Mouse (Mus musculus): ENCODE data around the gene 9230112D13Rik. TPM values are rescaled to one million over a fixed set of nuclear protein-coding genes. Genes with fewer than 3 reads are reported as not detected.

9230112D13Rik gene
- total RNA-seq, 2 experiments from 2014 or later = not detected

GRCm38 (mm10) chr14:34544001-34544400, 21.4 kb upstream of the 9230112D13Rik start:
- no peak for DNase-seq
- intact Hi-C loops (cut with DNase I; ENCODE audit: low total_unique reads) = loop anchor here (10.0 kb wide), 1 partner anchor 89 kb away; no protein-coding TSS in a partner anchor

- intact Hi-C loops (cut with DNase I; ENCODE audit: low total_unique reads) = loop anchor here (10.0 kb wide), 1 partner anchor 89 kb away; no protein-coding TSS in a partner anchor
- DNase-seq = no peak
These were observed 21.0 kb upstream of the 9230112D13Rik start for GRCm38 (mm10) chr14:34543596-34543995.

- DNase-seq = no peak
- intact Hi-C loops (cut with DNase I; ENCODE audit: low total_unique reads) = loop anchor here (10.0 kb wide), 1 partner anchor 87 kb away; no protein-coding TSS in a partner anchor
These were observed 19.3 kb upstream of the 9230112D13Rik start for GRCm38 (mm10) chr14:34541896-34542295.

GRCm38 (mm10) chr14:34540685-34541162, 18.1 kb upstream of the 9230112D13Rik start:
- peak; percentile 59 for DNase-seq
- intact Hi-C loops (cut with DNase I; ENCODE audit: low total_unique reads) = loop anchor here (10.0 kb wide), 1 partner anchor 86 kb away; no protein-coding TSS in a partner anchor

GRCm38 (mm10) chr14:34535883-34536282, 13.3 kb upstream of the 9230112D13Rik start:
- no peak for DNase-seq
- intact Hi-C loops (cut with DNase I; ENCODE audit: low total_unique reads) = no loop called here

GRCm38 (mm10) chr14:34533537-34533936, 10.9 kb upstream of the 9230112D13Rik start:
- peak; percentile 33 for DNase-seq

GRCm38 (mm10) chr14:34532536-34532935, 9.9 kb upstream of the 9230112D13Rik start:
- intact Hi-C loops (cut with DNase I; ENCODE audit: low total_unique reads) = no loop called here
- no peak for DNase-seq

More at GRCm38 (mm10) chr14:34533537-34533936, 10.9 kb upstream of the 9230112D13Rik start:
- intact Hi-C loops (cut with DNase I; ENCODE audit: low total_unique reads) = no loop called here

- intact Hi-C loops (cut with DNase I; ENCODE audit: low total_unique reads) = no loop called here
These were observed 6.2 kb upstream of the 9230112D13Rik start for GRCm38 (mm10) chr14:34528804-34529203.

GRCm38 (mm10) chr14:34517959-34518544, 4.5 kb downstream of the 9230112D13Rik start:
- intact Hi-C loops (cut with DNase I; ENCODE audit: low total_unique reads) = no loop called here
- no peak for DNase-seq

More at GRCm38 (mm10) chr14:34528804-34529203, 6.2 kb upstream of the 9230112D13Rik start:
- no peak for DNase-seq

GRCm38 (mm10) chr14:34516960-34517577, 5.5 kb downstream of the 9230112D13Rik start:
- intact Hi-C loops (cut with DNase I; ENCODE audit: low total_unique reads) = no loop called here
- no peak for DNase-seq

- intact Hi-C loops (cut with DNase I; ENCODE audit: low total_unique reads) = no loop called here
- no peak for DNase-seq
These were observed 6.7 kb downstream of the 9230112D13Rik start for GRCm38 (mm10) chr14:34515860-34516259.

- intact Hi-C loops (cut with DNase I; ENCODE audit: low total_unique reads) = no loop called here
- DNase-seq = no peak
These were observed 8.5 kb downstream of the 9230112D13Rik start for GRCm38 (mm10) chr14:34514120-34514519.

- DNase-seq = no peak
- intact Hi-C loops (cut with DNase I; ENCODE audit: low total_unique reads) = no loop called here
These were observed 10.0 kb downstream of the 9230112D13Rik start for GRCm38 (mm10) chr14:34512602-34513001.

- intact Hi-C loops (cut with DNase I; ENCODE audit: low total_unique reads) = no loop called here
These were observed 10.7 kb downstream of the 9230112D13Rik start for GRCm38 (mm10) chr14:34511901-34512300.

GRCm38 (mm10) chr14:34508842-34509439, 13.7 kb downstream of the 9230112D13Rik start:
- no peak for DNase-seq
- intact Hi-C loops (cut with DNase I; ENCODE audit: low total_unique reads) = no loop called here

More at GRCm38 (mm10) chr14:34511901-34512300, 10.7 kb downstream of the 9230112D13Rik start:
- no peak for DNase-seq

- intact Hi-C loops (cut with DNase I; ENCODE audit: low total_unique reads) = no loop called here
- DNase-seq = peak; percentile 19
These were observed 14.3 kb downstream of the 9230112D13Rik start for GRCm38 (mm10) chr14:34508187-34508840.

GRCm38 (mm10) chr14:34505309-34505708, 17.3 kb downstream of the 9230112D13Rik start:
- no peak for DNase-seq

GRCm38 (mm10) chr14:34504377-34504776, 18.2 kb downstream of the 9230112D13Rik start:
- intact Hi-C loops (cut with DNase I; ENCODE audit: low total_unique reads) = loop anchor here (5.0 kb wide), 1 partner anchor 43 kb away; no protein-coding TSS in a partner anchor
- DNase-seq = no peak

More at GRCm38 (mm10) chr14:34505309-34505708, 17.3 kb downstream of the 9230112D13Rik start:
- intact Hi-C loops (cut with DNase I; ENCODE audit: low total_unique reads) = no loop called here

- no peak for DNase-seq
- intact Hi-C loops (cut with DNase I; ENCODE audit: low total_unique reads) = loop anchor here (5.0 kb wide), 1 partner anchor 44 kb away; no protein-coding TSS in a partner anchor
These were observed 18.8 kb downstream of the 9230112D13Rik start for GRCm38 (mm10) chr14:34503759-34504158.

GRCm38 (mm10) chr14:34503325-34503647, 19.3 kb downstream of the 9230112D13Rik start, which contains the start of gene Bmpr1a:
Gene Bmpr1a, minus strand, starts transcription at chr14:34503341.
- intact Hi-C loops (cut with DNase I; ENCODE audit: low total_unique reads) = loop anchor here (5.0 kb wide), 1 partner anchor 44 kb away; no protein-coding TSS in a partner anchor
- no peak for DNase-seq
